Mouse (Mus musculus) olfactory bulb, adult 2 months (tissue): ENCODE measurements around the gene Chd2.

Experiments
- CTCF ChIP-seq: fragments of 200-500 bp; IDR thresholded peaks from 2 replicates; pipeline ENCODE4 v1.5.1; 2012; ENCODE audit warnings: low read depth, mild to moderate bottlenecking, low read length, moderate library complexity; ENCODE audit not compliant: insufficient read depth
- POLR2A ChIP-seq: fragments of 200-500 bp; IDR thresholded peaks from 2 replicates; pipeline ENCODE4 v1.6.1; 2012; ENCODE audit warnings: mild to moderate bottlenecking, low read depth, low read length, moderate library complexity; ENCODE audit not compliant: insufficient read depth

DNA sequence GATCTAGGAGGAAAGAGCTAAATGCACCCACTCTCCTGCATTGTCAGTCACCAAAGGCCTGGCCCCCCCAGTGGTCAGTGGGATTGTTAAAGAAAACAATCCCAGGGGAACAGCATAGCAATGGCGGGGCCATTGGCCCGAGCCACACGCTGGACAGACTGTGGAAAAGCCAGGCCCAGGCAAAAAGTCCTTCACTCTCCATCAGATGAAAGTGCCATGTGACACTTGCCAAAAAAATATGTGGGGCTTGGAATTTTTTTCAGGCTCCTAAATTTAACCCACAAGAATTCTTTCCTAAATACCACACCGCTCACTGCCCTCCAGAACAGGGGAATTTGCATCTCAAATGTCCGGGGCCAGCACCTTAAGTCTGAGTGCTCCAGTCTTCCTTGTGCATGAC lies 120.8 kb downstream of the Chd2 start:
- no peak for TF ChIP-seq POLR2A
- no peak for TF ChIP-seq CTCF
